Mouse (Mus musculus) gastrocnemius, adult 2 months (tissue): ENCODE measurements around the gene Npcd. TPM values are rescaled to one million over a fixed set of nuclear protein-coding genes. Genes with fewer than 3 reads are reported as not detected.

Experiments
- DNase-seq: peaks from one replicate; pipeline ENCODE4 v3.0.0; 2022
- H3K27ac ChIP-seq: fragments of 200-600 bp; 2 replicates; pipeline ENCODE4 v1.8.1; 2022; ENCODE audit warnings: mild to moderate bottlenecking
- H3K4me3 ChIP-seq: fragments of 200-600 bp; 2 replicates; pipeline ENCODE4 v1.8.1; 2022; ENCODE audit warnings: mild to moderate bottlenecking, moderate library complexity
- CTCF ChIP-seq: fragments of 200-600 bp; IDR thresholded peaks from 2 replicates; pipeline ENCODE4 v1.8.1; 2022; ENCODE audit warnings: antibody characterized with exemption, mild to moderate bottlenecking, moderate library complexity
- intact Hi-C: fragments of 180-260 bp; cut with DNase I; formaldehyde crosslinking; loops from one replicate; pipeline ENCODE4 v1.15.1; 2025
- total RNA-seq, 2 experiments: library from RNA; stranded (reverse); gene quantifications; 2 replicates each; pipeline ENCODE4 v1.2.3; 2021

Npcd gene
- total RNA-seq, 2 experiments from 2014 or later, result 0.22 to 0.38 TPM

- intact Hi-C loops, result loop anchor here (10.0 kb wide), 1 partner anchor 72 kb away; no protein-coding TSS in a partner anchor
- TF ChIP-seq CTCF, result no peak; the same call in 1 of the 2 replicates
- peak; percentile 83 for DNase-seq
- Histone ChIP-seq H3K4me3 (no peak overlapping the region), H3K27ac (no peak overlapping the region)
Measured at GRCm38 (mm10) chr15:79752742-79753419, 81.2 kb downstream of the Npcd start.

- no peak overlapping the region for H3K4me3 ChIP-seq
- DNase-seq, result peak; percentile 19
- H3K27ac ChIP-seq, result no peak overlapping the region
- TF ChIP-seq CTCF, result no peak
- intact Hi-C loops, result loop anchor here (10.0 kb wide), 1 partner anchor 73 kb away; no protein-coding TSS in a partner anchor
Measured at GRCm38 (mm10) chr15:79751772-79752171, 82.3 kb downstream of the Npcd start.

GRCm38 (mm10) chr15:79750266-79750665 is 83.8 kb downstream of the Npcd start:
- no peak for TF ChIP-seq CTCF
- DNase-seq, result peak; percentile 17
- no peak overlapping the region for H3K4me3 ChIP-seq
- H3K27ac ChIP-seq, result no peak overlapping the region
- intact Hi-C loops, result loop anchor here (10.0 kb wide), 1 partner anchor 75 kb away; no protein-coding TSS in a partner anchor

GRCm38 (mm10) chr15:79749162-79749561 is 84.9 kb downstream of the Npcd start:
- intact Hi-C loops, result loop anchor here (10.0 kb wide), 2 partner anchors 214 to 336 kb away; no protein-coding TSS in a partner anchor
- no peak overlapping the region for H3K27ac ChIP-seq
- TF ChIP-seq CTCF, result no peak

GRCm38 (mm10) chr15:79747998-79748397 is 86.0 kb downstream of the Npcd start:
- no peak overlapping the region for H3K4me3 ChIP-seq
- intact Hi-C loops, result loop anchor here (10.0 kb wide), 2 partner anchors 213 to 337 kb away; no protein-coding TSS in a partner anchor
- peak; percentile 34 for DNase-seq
- no peak overlapping the region for H3K27ac ChIP-seq
- peak; percentile 50 for TF ChIP-seq CTCF

More at GRCm38 (mm10) chr15:79749162-79749561, 84.9 kb downstream of the Npcd start:
- no peak overlapping the region for H3K4me3 ChIP-seq
- DNase-seq, result peak; percentile 15

- no peak overlapping the region for H3K4me3 ChIP-seq
- intact Hi-C loops, result loop anchor here (10.0 kb wide), 2 partner anchors 211 to 339 kb away; no protein-coding TSS in a partner anchor
- DNase-seq, result no peak
- H3K27ac ChIP-seq, result no peak overlapping the region
- TF ChIP-seq CTCF, result no peak
Measured at GRCm38 (mm10) chr15:79745883-79746282, 88.2 kb downstream of the Npcd start.

GRCm38 (mm10) chr15:79745312-79745711 is 88.7 kb downstream of the Npcd start:
- intact Hi-C loops, result loop anchor here (10.0 kb wide), 2 partner anchors 211 to 339 kb away; no protein-coding TSS in a partner anchor
- TF ChIP-seq CTCF, result no peak
- peak; percentile 16 for DNase-seq
- Histone ChIP-seq H3K4me3 (no peak overlapping the region), H3K27ac (no peak overlapping the region)

- H3K4me3 ChIP-seq, result no peak overlapping the region
- intact Hi-C loops, result loop anchor here (10.0 kb wide), 2 partner anchors 210 to 340 kb away; no protein-coding TSS in a partner anchor
- no peak for TF ChIP-seq CTCF
- no peak overlapping the region for H3K27ac ChIP-seq
- DNase-seq, result peak; percentile 14
Measured at GRCm38 (mm10) chr15:79744742-79745141, 89.3 kb downstream of the Npcd start.

GRCm38 (mm10) chr15:79744001-79744400 is 90.0 kb downstream of the Npcd start:
- no peak overlapping the region for H3K4me3 ChIP-seq
- intact Hi-C loops, result loop anchor here (10.0 kb wide), 2 partner anchors 209 to 341 kb away; no protein-coding TSS in a partner anchor
- no peak overlapping the region for H3K27ac ChIP-seq
- no peak for DNase-seq
- no peak for TF ChIP-seq CTCF

GRCm38 (mm10) chr15:79742706-79743023 is 91.4 kb downstream of the Npcd start:
- peak overlapping the region; percentile 98 for H3K4me3 ChIP-seq
- no peak for TF ChIP-seq CTCF
- DNase-seq, result no peak
- peak overlapping the region; percentile 98 for H3K27ac ChIP-seq
- intact Hi-C loops, result loop anchor here (10.0 kb wide), 2 partner anchors 208 to 342 kb away; no protein-coding TSS in a partner anchor

GRCm38 (mm10) chr15:79741921-79742705 is 91.9 kb downstream of the Npcd start, which contains the start of gene Sun2:
TSS of gene Sun2 (minus strand) at chr15:79742536.
- H3K4me3 ChIP-seq, result peak within 1 kb of the TSS; percentile 98
- intact Hi-C loops, result loop anchor here (2.0 to 10.0 kb wide), 3 partner anchors 51 to 343 kb away; partner anchors contain the start of gene Gtpbp1
- peak; percentile 96 for DNase-seq
- no peak; the same call in 1 of the 2 replicates for TF ChIP-seq CTCF
- peak within 1 kb of the TSS; percentile 98 for H3K27ac ChIP-seq

- intact Hi-C loops, result loop anchor here (2.0 to 10.0 kb wide), 3 partner anchors 51 to 343 kb away; partner anchors contain the start of gene Gtpbp1
- peak; percentile 71 for DNase-seq
- Histone ChIP-seq H3K4me3 (peak overlapping the region; percentile 98), H3K27ac (peak overlapping the region; percentile 98)
- TF ChIP-seq CTCF, result no peak
Measured at GRCm38 (mm10) chr15:79741173-79741858, 92.7 kb downstream of the Npcd start.
